Mouse (Mus musculus) hindbrain, embryonic 10.5 days (tissue): ENCODE data around the gene Glis2. TPM values are rescaled to one million over a fixed set of nuclear protein-coding genes. Genes with fewer than 3 reads are reported as not detected.

Source experiments
- DNase-seq: peaks from one replicate; pipeline ENCODE4 v3.0.0-alpha.2; 2017; ENCODE audit warnings: low spot score
- H3K27ac ChIP-seq: fragments of 300-500 bp; sonication (generic); 2 replicates; pipeline ENCODE4 v1.5.1; 2016; ENCODE audit warnings: mild to moderate bottlenecking, moderate library complexity
- H3K27me3 ChIP-seq: fragments of 300-500 bp; sonication (generic); 2 replicates; pipeline ENCODE4 v1.6.1; 2016; ENCODE audit warnings: mild to moderate bottlenecking; ENCODE audit not compliant: poor library complexity, insufficient read depth, severe bottlenecking
- H3K36me3 ChIP-seq: fragments of 300-500 bp; sonication (generic); 2 replicates; pipeline ENCODE4 v1.6.1; 2016; ENCODE audit warnings: mild to moderate bottlenecking, moderate library complexity
- H3K4me1 ChIP-seq: fragments of 300-500 bp; sonication (generic); replicated peaks from 2 replicates; pipeline ENCODE4 v1.6.1; 2016; ENCODE audit warnings: mild to moderate bottlenecking
- H3K4me3 ChIP-seq: fragments of 300-500 bp; sonication (generic); 2 replicates; pipeline ENCODE4 v1.5.1; 2016; ENCODE audit warnings: mild to moderate bottlenecking, moderate library complexity
- H3K9me3 ChIP-seq: fragments of 300-500 bp; sonication (generic); 2 replicates; pipeline ENCODE4 v1.6.1; 2016; ENCODE audit warnings: mild to moderate bottlenecking, moderate library complexity
- WGBS: fragments of 180-500 bp; shearing (Covaris S2); methylation state at CpG from one replicate; pipeline ENCODE4 v1.1.7; 2016; 5-methylcytosine and 5-hydroxymethylcytosine counted together
- polyA plus RNA-seq: library from polyadenylated mRNA; unstranded; fragments of >200 nt; fragmentation: Nextera tagmentation; extraction: Ambion mirVana; gene quantifications from 2 replicates; pipeline ENCODE4 v1.2.1, GENCODE M21; 2016

The Glis2 gene
- polyA plus RNA-seq, 1 experiment from 2014 or later, result 27.9 TPM

DNA sequence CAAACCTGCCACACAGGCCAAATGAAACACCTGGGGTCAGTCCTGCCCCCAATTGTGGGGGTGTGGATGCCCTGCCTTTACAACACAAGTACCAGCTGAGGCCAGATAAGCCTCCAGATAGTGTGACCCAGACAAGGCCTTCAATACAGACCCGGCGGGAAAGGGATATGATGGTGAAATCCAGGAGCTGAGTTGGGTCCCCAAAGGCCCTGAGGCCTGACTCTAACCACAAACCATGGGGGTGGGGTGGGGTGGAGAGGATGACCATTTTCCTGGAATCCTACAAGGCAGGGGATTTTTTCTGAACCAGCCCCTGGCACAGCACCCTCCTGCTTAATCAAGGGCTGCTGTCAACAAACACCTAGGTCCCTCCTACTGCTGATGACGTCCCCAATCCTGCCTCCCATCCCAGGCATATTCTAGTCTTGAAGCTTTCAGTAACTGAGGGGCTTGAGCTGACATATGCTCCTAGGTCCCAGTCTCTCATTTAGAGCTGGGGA is 44.4 kb downstream of the Glis2 start:
- Histone ChIP-seq H3K27ac (no peak overlapping the region), H3K27me3 (no peaks in the 10 kb centered on the region), H3K9me3 (no peaks in the 10 kb centered on the region), H3K36me3 (peaks cover 17% of the 10 kb centered on the region), H3K4me1 (peaks cover 45% of the 10 kb centered on the region), H3K4me3 (no peak overlapping the region)
- 82% methylated on average over 3 of the region's 3 CpGs for WGBS
- DNase-seq, result no peak

DNA sequence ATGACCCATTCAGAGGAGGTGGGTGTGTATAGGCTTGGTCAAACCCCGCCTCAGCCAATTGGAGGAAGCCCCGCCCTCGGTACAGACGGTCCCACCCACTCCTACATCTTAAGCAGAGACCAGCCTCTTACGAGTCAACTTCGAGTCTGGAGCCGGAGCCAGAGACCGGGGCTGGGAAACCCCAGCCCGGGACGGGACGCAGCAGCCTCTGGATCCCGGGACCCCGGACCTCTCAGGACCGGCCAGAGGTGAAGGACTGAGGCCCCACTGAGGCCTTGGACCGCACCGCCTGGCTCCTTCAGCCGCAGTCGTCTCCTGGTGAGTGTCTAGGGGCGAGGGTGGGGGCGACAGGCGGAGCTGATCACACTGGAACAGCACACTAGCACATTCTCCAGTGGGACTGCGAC is 45.3 kb downstream of the Glis2 start, which contains the start of the genes Vasn and Dnaja3:
Gene Vasn (plus strand): TSS at position 111 of the 407 bp plus-strand sequence.
Gene Dnaja3 (plus strand): TSS at position 159 of the 407 bp plus-strand sequence.
- H3K4me1 ChIP-seq, result peaks cover 54% of the 10 kb centered on the region
- no peaks in the 10 kb centered on the region for H3K9me3 ChIP-seq
- peak within 1 kb of the TSS; percentile 89 for H3K27ac ChIP-seq
- WGBS, result 1% methylated on average over 22 of the region's 22 CpGs
- DNase-seq, result peak; percentile 88
- peak within 1 kb of the TSS; percentile 76 for H3K4me3 ChIP-seq
- no peaks in the 10 kb centered on the region for H3K27me3 ChIP-seq
- peaks cover 8% of the 10 kb centered on the region; the same call in 1 of the 2 replicates for H3K36me3 ChIP-seq

GRCm38 (mm10) chr16:4640267-4641005 is 45.9 kb downstream of the Glis2 start:
- Histone ChIP-seq H3K27ac (peak overlapping the region; percentile 89), H3K36me3 (peaks cover 4% of the 10 kb centered on the region; the same call in 1 of the 2 replicates), H3K4me3 (peak overlapping the region; percentile 76), H3K27me3 (no peaks in the 10 kb centered on the region), H3K9me3 (no peaks in the 10 kb centered on the region), H3K4me1 (peaks cover 57% of the 10 kb centered on the region)
- peak; percentile 47 for DNase-seq
- WGBS, result 14% methylated on average over 17 of the region's 17 CpGs

GRCm38 (mm10) chr16:4641119-4641838 is 46.8 kb downstream of the Glis2 start:
- DNase-seq, result no peak
- peak overlapping the region; percentile 76 for H3K4me3 ChIP-seq
- peaks cover 66% of the 10 kb centered on the region for H3K4me1 ChIP-seq
- H3K27ac ChIP-seq, result peak overlapping the region; percentile 89
- WGBS, result 44% methylated on average over 3 of the region's 3 CpGs
- H3K36me3 ChIP-seq, result peaks cover 4% of the 10 kb centered on the region; the same call in 1 of the 2 replicates
- no peaks in the 10 kb centered on the region for H3K9me3 ChIP-seq
- H3K27me3 ChIP-seq, result no peaks in the 10 kb centered on the region

DNA sequence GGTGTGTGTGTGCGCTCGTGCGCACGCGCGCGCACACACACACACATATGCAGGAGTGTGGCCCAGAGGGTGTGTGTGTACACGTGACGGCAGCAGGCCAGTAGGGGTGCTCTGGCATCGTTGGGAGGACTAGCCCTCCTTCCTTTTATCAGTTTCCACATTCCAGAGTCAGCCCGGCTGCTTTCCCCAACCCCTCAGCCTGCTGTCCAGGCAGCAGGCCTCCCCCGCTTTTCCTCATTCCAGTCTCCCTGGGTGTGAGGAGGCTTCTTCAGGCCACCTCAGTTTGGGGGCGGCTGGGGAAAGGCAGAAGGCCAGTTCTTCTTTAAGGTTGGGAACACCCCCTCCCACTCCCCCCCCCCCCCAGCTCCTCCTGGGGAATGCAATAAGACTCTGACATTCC is 47.7 kb downstream of the Glis2 start:
- Histone ChIP-seq H3K36me3 (peaks cover 4% of the 10 kb centered on the region; the same call in 1 of the 2 replicates), H3K9me3 (no peaks in the 10 kb centered on the region), H3K4me3 (peak overlapping the region; percentile 76), H3K27me3 (no peaks in the 10 kb centered on the region), H3K27ac (peak overlapping the region; percentile 89), H3K4me1 (peaks cover 75% of the 10 kb centered on the region)
- DNase-seq, result peak; percentile 51
- WGBS, result 39% methylated on average over 13 of the region's 13 CpGs

DNA sequence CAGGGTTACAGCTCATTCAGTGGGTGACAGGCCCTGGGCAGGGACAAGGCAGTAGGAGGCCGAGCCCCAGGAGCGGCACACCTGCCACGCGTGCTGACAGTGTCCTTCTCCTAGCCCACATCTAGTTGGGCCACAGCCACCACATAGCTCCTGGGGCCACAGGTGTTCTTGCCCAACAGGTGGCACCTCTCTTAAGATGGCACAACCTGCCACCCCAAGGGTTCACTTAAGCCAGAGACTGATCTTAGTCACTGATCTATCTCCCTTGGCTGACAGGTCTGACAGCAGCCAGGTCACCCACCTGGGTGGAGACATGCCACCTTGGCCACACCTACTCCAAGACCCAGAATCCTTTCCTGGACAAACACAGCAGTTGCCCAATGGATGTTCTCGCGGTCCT is 48.4 kb downstream of the Glis2 start:
- DNase-seq, result no peak
- no peaks in the 10 kb centered on the region for H3K9me3 ChIP-seq
- 69% methylated on average over 6 of the region's 6 CpGs for WGBS
- peak overlapping the region; percentile 89 for H3K27ac ChIP-seq
- no peaks in the 10 kb centered on the region for H3K27me3 ChIP-seq
- peaks cover under 1% of the 10 kb centered on the region for H3K36me3 ChIP-seq
- H3K4me3 ChIP-seq, result peak overlapping the region; percentile 76; the same call in 1 of the 2 replicates
- peaks cover 82% of the 10 kb centered on the region for H3K4me1 ChIP-seq

GRCm38 (mm10) chr16:4643670-4644419 is 49.3 kb downstream of the Glis2 start:
- DNase-seq, result no peak
- peaks cover 10% of the 10 kb centered on the region for H3K36me3 ChIP-seq
- peaks cover 91% of the 10 kb centered on the region for H3K4me1 ChIP-seq
- WGBS, result 72% methylated on average over 11 of the region's 11 CpGs
- H3K27ac ChIP-seq, result peak overlapping the region; percentile 89; the same call in 1 of the 2 replicates
- H3K27me3 ChIP-seq, result no peaks in the 10 kb centered on the region
- no peaks in the 10 kb centered on the region for H3K9me3 ChIP-seq
- H3K4me3 ChIP-seq, result no peak overlapping the region

DNA sequence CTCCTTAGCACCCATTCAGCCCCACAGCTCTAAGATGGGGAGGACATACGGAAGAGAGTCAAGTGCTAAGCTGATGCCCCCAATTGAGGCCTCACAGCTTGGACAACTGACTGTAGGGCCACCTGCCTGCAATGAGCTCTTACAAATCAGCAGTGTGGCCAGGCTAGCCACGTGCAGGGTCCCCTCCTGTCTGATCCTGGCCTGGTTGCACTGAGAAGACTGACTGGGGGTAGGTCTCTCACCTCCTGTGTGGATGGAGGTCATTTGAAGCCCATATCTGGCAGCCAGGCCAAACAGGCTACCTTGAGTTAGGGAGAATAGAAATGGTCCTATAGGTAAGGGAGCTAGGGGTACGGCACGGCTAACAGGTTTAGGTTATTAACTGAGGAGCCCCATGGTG is 51.4 kb downstream of the Glis2 start:
- Histone ChIP-seq H3K27me3 (no peaks in the 10 kb centered on the region), H3K9me3 (no peaks in the 10 kb centered on the region), H3K4me3 (no peak overlapping the region), H3K4me1 (peaks cover 85% of the 10 kb centered on the region), H3K36me3 (peaks cover 28% of the 10 kb centered on the region), H3K27ac (peak overlapping the region; percentile 66; the same call in 1 of the 2 replicates)
- DNase-seq, result no peak
- WGBS, result 83% methylated on average over 4 of the region's 4 CpGs

- peaks cover 38% of the 10 kb centered on the region for H3K36me3 ChIP-seq
- H3K4me3 ChIP-seq, result 0 out of 2 replicates have a peak overlapping the region, but pooled peaks have one; percentile 11
- DNase-seq, result no peak
- H3K27ac ChIP-seq, result peak overlapping the region; percentile 66; the same call in 1 of the 2 replicates
- 71% methylated on average over 4 of the region's 4 CpGs for WGBS
- peaks cover 84% of the 10 kb centered on the region for H3K4me1 ChIP-seq
- H3K27me3 ChIP-seq, result no peaks in the 10 kb centered on the region
- no peaks in the 10 kb centered on the region for H3K9me3 ChIP-seq
These were observed 52.3 kb downstream of the Glis2 start for GRCm38 (mm10) chr16:4646831-4647230.

- DNase-seq, result no peak
- Histone ChIP-seq H3K27me3 (no peaks in the 10 kb centered on the region), H3K36me3 (peaks cover 46% of the 10 kb centered on the region), H3K27ac (peak overlapping the region; percentile 37), H3K4me1 (peaks cover 84% of the 10 kb centered on the region), H3K9me3 (no peaks in the 10 kb centered on the region), H3K4me3 (no peak overlapping the region)
- 75% methylated on average over 13 of the region's 13 CpGs for WGBS
These were observed 53.2 kb downstream of the Glis2 start for GRCm38 (mm10) chr16:4647651-4648141.

DNA sequence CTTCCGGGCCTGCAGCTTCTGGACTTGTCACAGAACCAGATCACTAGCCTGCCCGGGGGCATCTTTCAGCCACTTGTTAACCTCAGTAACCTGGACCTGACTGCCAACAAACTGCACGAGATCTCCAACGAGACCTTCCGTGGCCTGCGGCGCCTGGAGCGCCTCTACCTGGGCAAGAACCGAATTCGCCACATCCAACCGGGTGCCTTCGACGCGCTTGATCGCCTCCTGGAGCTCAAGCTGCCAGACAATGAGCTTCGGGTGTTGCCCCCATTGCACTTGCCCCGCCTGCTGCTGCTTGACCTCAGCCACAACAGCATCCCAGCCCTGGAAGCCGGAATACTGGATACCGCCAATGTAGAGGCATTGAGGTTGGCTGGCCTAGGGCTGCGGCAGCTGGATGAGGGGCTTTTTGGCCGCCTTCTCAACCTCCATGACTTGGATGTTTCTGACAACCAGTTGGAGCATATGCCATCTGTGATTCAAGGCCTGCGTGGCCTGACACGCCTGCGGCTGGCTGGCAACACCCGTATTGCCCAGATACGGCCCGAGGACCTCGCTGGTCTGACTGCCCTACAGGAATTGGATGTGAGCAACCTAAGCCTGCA is 54.0 kb downstream of the Glis2 start:
- 84% methylated on average over 28 of the region's 28 CpGs for WGBS
- peaks cover 55% of the 10 kb centered on the region for H3K36me3 ChIP-seq
- H3K9me3 ChIP-seq, result no peaks in the 10 kb centered on the region
- H3K4me3 ChIP-seq, result no peak overlapping the region
- peak overlapping the region; percentile 37 for H3K27ac ChIP-seq
- no peak for DNase-seq
- H3K4me1 ChIP-seq, result peaks cover 82% of the 10 kb centered on the region
- no peaks in the 10 kb centered on the region for H3K27me3 ChIP-seq

DNA sequence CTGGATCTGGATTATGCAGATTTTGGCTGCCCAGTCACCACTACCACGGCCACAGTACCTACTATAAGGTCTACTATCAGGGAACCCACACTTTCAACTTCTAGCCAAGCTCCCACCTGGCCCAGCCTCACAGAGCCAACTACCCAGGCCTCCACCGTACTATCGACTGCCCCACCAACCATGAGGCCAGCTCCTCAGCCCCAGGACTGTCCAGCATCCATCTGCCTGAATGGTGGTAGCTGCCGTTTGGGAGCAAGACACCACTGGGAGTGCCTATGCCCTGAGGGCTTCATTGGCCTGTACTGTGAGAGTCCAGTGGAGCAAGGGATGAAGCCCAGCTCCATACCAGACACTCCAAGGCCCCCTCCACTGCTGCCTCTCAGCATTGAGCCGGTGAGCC is 54.7 kb downstream of the Glis2 start:
- H3K4me1 ChIP-seq, result peaks cover 75% of the 10 kb centered on the region
- H3K27me3 ChIP-seq, result no peaks in the 10 kb centered on the region
- WGBS, result 85% methylated on average over 5 of the region's 5 CpGs
- peaks cover 59% of the 10 kb centered on the region for H3K36me3 ChIP-seq
- no peak overlapping the region for H3K4me3 ChIP-seq
- H3K9me3 ChIP-seq, result no peaks in the 10 kb centered on the region
- peak overlapping the region; percentile 37 for H3K27ac ChIP-seq
- DNase-seq, result no peak
